Comparison of ENCODE assay signal across 31 mouse cellular contexts in genomic region chr4:102512940-102513339, GRCm38 (mm10).
DNase-seq lines count a peak whose midpoint lies in the region; ATAC-seq and TF ChIP-seq lines count a peak whose summit lies in the region.
"Had no signal": no experiment of that assay in that cellular context is flagged by ENCODE, and none has a peak within 500 bp of the region (broad histone marks: within the 10 kb centered on the region; RNA-seq: fewer than 3 reads in every experiment).

No protein-coding gene starts in this region.

- no peaks in the 10 kb centered on the region for H3K36me3 ChIP-seq in lung, postnatal 0 days (ENCODE audit: insufficient read depth, low read length)
- no peaks in the 10 kb centered on the region for H3K36me3 ChIP-seq in stomach, postnatal 0 days (ENCODE audit: control insufficient read depth, insufficient read depth, low read length)
- H3K36me3 ChIP-seq: embryonic facial prominence, embryonic 12.5 days; hindbrain, embryonic 12.5 days; intestine, embryonic 15.5 days; limb, embryonic 10.5 days; limb, embryonic 15.5 days; midbrain, embryonic 10.5 days; midbrain, embryonic 15.5 days; neural tube, embryonic 15.5 days had no signal

- no peak for TF ChIP-seq EP300 in lung, postnatal 0 days (IDR thresholded peaks at IDR 0.05)
- TF ChIP-seq EP300 in stomach, postnatal 0 days (optimal IDR thresholded peaks at IDR 0.05), result no peak

- no peak overlapping the region for H3K4me2 ChIP-seq in lung, postnatal 0 days (replicated peaks; ENCODE audit: low read depth, low read length)
- H3K4me2 ChIP-seq in stomach, postnatal 0 days (replicated peaks; ENCODE audit: low read depth), result no peak overlapping the region
- H3K4me2 ChIP-seq: embryonic facial prominence, embryonic 12.5 days; heart, embryonic 11.5 days; hindbrain, embryonic 12.5 days; intestine, embryonic 15.5 days; limb, embryonic 15.5 days; midbrain, embryonic 15.5 days; neural tube, embryonic 15.5 days had no signal

- no peak for TF ChIP-seq CTCF in lung, postnatal 0 days (IDR thresholded peaks at IDR 0.05)
- TF ChIP-seq CTCF in stomach, postnatal 0 days (IDR thresholded peaks at IDR 0.05; ENCODE audit: low read depth), result no peak

- WGBS in lung, postnatal 0 days, result 65% methylated on average over 7 of the region's 7 CpGs
- WGBS in stomach, postnatal 0 days, result 74% methylated on average over 7 of the region's 7 CpGs

- no peak overlapping the region for H3K27ac ChIP-seq in lung, postnatal 0 days (ENCODE audit: low read length)
- no peak overlapping the region for H3K27ac ChIP-seq in stomach, postnatal 0 days (replicated peaks)
- H3K27ac ChIP-seq: hindbrain, embryonic 12.5 days; hindbrain, postnatal 0 days; intestine, embryonic 15.5 days; limb, embryonic 10.5 days; liver, embryonic 14.5 days; midbrain, embryonic 10.5 days; midbrain, embryonic 15.5 days; neural tube, embryonic 15.5 days had no signal

- ATAC-seq in lung, postnatal 0 days, result no peak
- no peak for ATAC-seq in stomach, postnatal 0 days (ENCODE audit: low FRiP score, low TSS enrichment)
- ATAC-seq: CD4-positive, CD25-positive, alpha-beta regulatory T cell, adult 4 months; forebrain, embryonic 16.5 days; hindbrain, postnatal 0 days; intestine, embryonic 15.5 days; midbrain, embryonic 15.5 days had no signal

- H3K4me1 ChIP-seq in lung, postnatal 0 days (ENCODE audit: insufficient read depth, low read depth, low read length), result peaks cover 11% of the 10 kb centered on the region
- H3K4me1 ChIP-seq in stomach, postnatal 0 days (replicated peaks; ENCODE audit: control insufficient read depth, insufficient read depth), result peaks cover 5% of the 10 kb centered on the region

- no peak overlapping the region for H3K4me3 ChIP-seq in lung, postnatal 0 days (ENCODE audit: low read depth, low read length)
- no peak overlapping the region for H3K4me3 ChIP-seq in stomach, postnatal 0 days (ENCODE audit: low read depth, low read length)
- H3K4me3 ChIP-seq: embryonic facial prominence, embryonic 12.5 days; hindbrain, embryonic 12.5 days; intestine, embryonic 15.5 days; limb, embryonic 10.5 days; limb, embryonic 15.5 days; midbrain, embryonic 10.5 days; midbrain, embryonic 15.5 days; neural tube, embryonic 15.5 days had no signal

- H3K9me3 ChIP-seq in lung, postnatal 0 days (ENCODE audit: low read length), result no peaks in the 10 kb centered on the region
- H3K9me3 ChIP-seq in stomach, postnatal 0 days (ENCODE audit: control insufficient read depth, low read length), result no peaks in the 10 kb centered on the region
- H3K9me3 ChIP-seq: embryonic facial prominence, embryonic 12.5 days; hindbrain, embryonic 12.5 days; intestine, embryonic 15.5 days; limb, embryonic 10.5 days; limb, embryonic 15.5 days; midbrain, embryonic 10.5 days; midbrain, embryonic 15.5 days; neural tube, embryonic 15.5 days had no signal

- H3K27me3 ChIP-seq in lung, postnatal 0 days (replicated peaks; ENCODE audit: insufficient read depth, low read length), result no peaks in the 10 kb centered on the region
- no peaks in the 10 kb centered on the region for H3K27me3 ChIP-seq in stomach, postnatal 0 days (ENCODE audit: control insufficient read depth, insufficient read depth, low read length)
- H3K27me3 ChIP-seq: embryonic facial prominence, embryonic 12.5 days; hindbrain, embryonic 12.5 days; intestine, embryonic 15.5 days; limb, embryonic 15.5 days; midbrain, embryonic 15.5 days; neural tube, embryonic 15.5 days had no signal

- no peak overlapping the region for H3K9ac ChIP-seq in lung, postnatal 0 days (replicated peaks; ENCODE audit: low read depth)
- no peak overlapping the region for H3K9ac ChIP-seq in stomach, postnatal 0 days (ENCODE audit: low read length)
- H3K9ac ChIP-seq: embryonic facial prominence, embryonic 12.5 days; hindbrain, embryonic 12.5 days; intestine, embryonic 15.5 days; limb, embryonic 15.5 days; liver, embryonic 14.5 days; midbrain, embryonic 15.5 days; neural tube, embryonic 15.5 days had no signal

- peak; percentile 33 for DNase-seq in kidney, postnatal 10 days
- DNase-seq in kidney, adult 11 months, result no peak
- DNase-seq in lung, postnatal 0 days (ENCODE audit: low spot score), result peak; percentile 18
- no peak for DNase-seq in lung, postnatal 25 days (ENCODE audit: low spot score)
- DNase-seq in fat pad, adult 2 months (ENCODE audit: extremely low read depth, low read depth, low spot score), result peak; percentile 83
- peak; percentile 59 for DNase-seq in yolk sac, embryonic 10.5 days (ENCODE audit: low spot score)
- no peak for DNase-seq in stomach, postnatal 0 days (ENCODE audit: low spot score)
- DNase-seq: adrenal gland, postnatal 25 days; cerebellum, adult 11-12 months; cerebellum, adult 9-11 months; embryo, embryonic 11 days; gastrocnemius, postnatal 10 days; heart, postnatal 36 days; kidney, adult 8-10 months; layer of hippocampus, adult 9-11 months; lung, postnatal 10 days; right cerebral cortex, postnatal 14 days; thymus, postnatal 4 days had no signal

Comparison
In these comparisons a context has a peak if more than half of its experiments do, and no peak if none do; other contexts are left out.
1. DNase-seq: peak in kidney, postnatal 10 days (single experiment), lung, postnatal 0 days (single experiment), fat pad, adult 2 months (single experiment) and yolk sac, embryonic 10.5 days (single experiment); none in kidney, adult 11 months (single experiment), lung, postnatal 25 days (single experiment) and stomach, postnatal 0 days (single experiment).